Mouse (Mus musculus): ENCODE data around the gene Smoc1.

DNA sequence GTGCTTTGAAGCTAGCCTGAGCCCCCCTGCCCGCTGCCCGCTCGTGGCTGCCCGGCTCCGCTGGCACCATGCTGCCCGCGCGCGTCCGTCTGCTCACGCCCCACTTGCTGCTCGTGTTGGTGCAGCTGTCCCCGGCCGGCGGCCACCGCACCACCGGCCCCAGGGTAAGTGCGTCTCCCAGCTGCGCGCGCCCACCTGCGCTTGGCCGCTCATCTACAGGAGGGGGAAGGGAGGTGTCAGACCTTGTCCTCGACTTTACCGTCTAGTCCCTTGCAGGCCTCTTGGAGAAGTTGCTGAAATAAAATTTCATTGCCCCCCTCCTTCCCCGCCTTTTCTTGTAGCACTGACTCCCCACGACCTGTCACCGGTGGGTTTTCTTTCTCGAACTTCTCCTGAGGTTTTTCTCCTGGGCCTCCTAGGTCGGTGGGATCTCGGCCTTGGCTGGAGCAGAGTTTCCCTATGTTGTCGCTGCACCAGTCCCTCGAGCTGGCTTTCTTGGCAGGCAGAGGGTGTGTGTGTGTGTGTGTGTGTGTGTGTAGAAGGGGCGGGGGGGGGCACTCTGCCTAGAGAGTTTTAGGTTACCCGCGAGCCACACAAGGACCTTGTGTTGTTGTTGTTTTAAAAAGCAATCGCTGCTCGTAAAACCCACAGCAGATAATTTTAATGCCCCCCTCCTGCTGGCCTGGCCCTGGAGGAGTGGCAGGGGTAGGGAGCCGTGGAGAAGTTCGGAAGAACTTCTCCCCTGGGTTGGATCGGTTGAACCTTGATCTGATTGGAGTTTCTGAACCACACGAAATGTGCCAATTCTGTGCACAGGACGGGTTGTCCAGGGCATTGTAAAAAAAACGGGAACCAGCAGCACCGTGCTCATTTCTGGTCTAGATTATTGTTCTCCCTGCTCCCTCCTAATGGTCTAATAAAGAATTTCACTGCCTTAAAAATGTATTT lies 661 bp downstream of the Smoc1 start:
- no peak for TF ChIP-seq POLR2A (IDR thresholded peaks at IDR 0.05; ENCODE audit: borderline replicate concordance, extremely low read depth, low read depth, low read length)
- no peak for TF ChIP-seq CTCF (IDR thresholded peaks at IDR 0.05; ENCODE audit: insufficient read depth, low read length)
